Mouse (Mus musculus): Measurements from ENCODE around the gene Dst. TPM values are rescaled to one million over a fixed set of nuclear protein-coding genes. Genes with fewer than 3 reads are reported as not detected.

Gene Dst
- total and polyA plus RNA-seq, 3 experiments, result 9.1 to 28.0 (median 20.5) TPM

- no peaks in the 10 kb centered on the region for H3K79me2 ChIP-seq (replicated peaks; ENCODE audit: control insufficient read depth, extremely low read depth, insufficient read depth, poor library complexity, severe bottlenecking)
- H3K36me3 ChIP-seq (replicated peaks in 1 of 2; ENCODE audit: control insufficient read depth in 1 of 2, insufficient read depth in 1 of 2, low read length in 1 of 2), result peaks cover 0 to 10% of the 10 kb centered on the region in 2 experiments
Observed at GRCm38 (mm10) chr1:34095173-34095572, 187.1 kb downstream of the Dst start.

GRCm38 (mm10) chr1:34096923-34097322 lies 188.9 kb downstream of the Dst start:
- Histone ChIP-seq H3K4me3 (replicated peaks in 1 of 3; ENCODE audit: low read depth in 2 of 3, low read length in 2 of 3, poor library complexity in 1 of 3) (no peak overlapping the region), H3K27me3 (replicated peaks) (no peaks in the 10 kb centered on the region), H3K4me1 (ENCODE audit: control insufficient read depth in 1 of 2, insufficient read depth in 2 of 2) (0 out of 4 replicates have a peak, but pooled peaks cover 0 to 3% of the 10 kb centered on the region in 2 experiments), H3K9ac (ENCODE audit: insufficient read depth, low read depth) (no peak overlapping the region), H3K36me3 (replicated peaks in 1 of 2; ENCODE audit: control insufficient read depth in 1 of 2, insufficient read depth in 1 of 2, low read length in 1 of 2) (peaks cover 0 to 5% of the 10 kb centered on the region in 2 experiments), H3K4me2 (ENCODE audit: insufficient read depth, low read depth, poor library complexity, severe bottlenecking) (no peak overlapping the region), H3K9me3 (replicated peaks; ENCODE audit: low read length) (no peaks in the 10 kb centered on the region), H3K79me2 (replicated peaks; ENCODE audit: control insufficient read depth, extremely low read depth, insufficient read depth, poor library complexity, severe bottlenecking) (no peaks in the 10 kb centered on the region), H3K27ac (ENCODE audit: insufficient read depth, low read depth) (no peak overlapping the region)
- dilution Hi-C loops (cut with MboI; ENCODE audit: extremely low pct_ligation_motif_present, extremely low pct_unique_long_range_greater_than_20kb, low sequenced_read_pairs) (no loop called here), in situ Hi-C loops (cut with MboI; ENCODE audit: low pct_ligation_motif_present, low pct_unique_long_range_greater_than_20kb, low sequenced_read_pairs) (no loop called here)
- no peak for DNase-seq (ENCODE audit: extremely low read depth)
- TF ChIP-seq MEF2A (IDR thresholded peaks at IDR 0.05; ENCODE audit: borderline replicate concordance, low read depth, low read length) (no peak), ZMIZ1 (IDR thresholded peaks at IDR 0.05; ENCODE audit: low read depth, low read length) (no peak), NRF1 (IDR thresholded peaks at IDR 0.05; ENCODE audit: low read depth, low read length) (no peak), CHD2 (IDR thresholded peaks at IDR 0.05; ENCODE audit: low read length) (no peak), POLR2AphosphoS2 (IDR thresholded peaks at IDR 0.05; ENCODE audit: low read depth, low read length) (no peak)

More at GRCm38 (mm10) chr1:34095173-34095572, 187.1 kb downstream of the Dst start:
- H3K9me3 ChIP-seq (replicated peaks; ENCODE audit: low read length), result no peaks in the 10 kb centered on the region
- H3K27ac ChIP-seq (ENCODE audit: insufficient read depth, low read depth), result no peak overlapping the region
- H3K4me3 ChIP-seq (replicated peaks in 1 of 3; ENCODE audit: low read depth in 2 of 3, low read length in 2 of 3, poor library complexity in 1 of 3), result no peak overlapping the region
- 0 out of 4 replicates have a peak, but pooled peaks cover 0 to 3% of the 10 kb centered on the region in 2 experiments for H3K4me1 ChIP-seq (ENCODE audit: control insufficient read depth in 1 of 2, insufficient read depth in 2 of 2)
- H3K9ac ChIP-seq (ENCODE audit: insufficient read depth, low read depth), result no peak overlapping the region
- dilution Hi-C loops (cut with MboI; ENCODE audit: extremely low pct_ligation_motif_present, extremely low pct_unique_long_range_greater_than_20kb, low sequenced_read_pairs) (no loop called here), in situ Hi-C loops (cut with MboI; ENCODE audit: low pct_ligation_motif_present, low pct_unique_long_range_greater_than_20kb, low sequenced_read_pairs) (no loop called here)
- no peaks in the 10 kb centered on the region for H3K27me3 ChIP-seq (replicated peaks)
- TF ChIP-seq MAX (IDR thresholded peaks at IDR 0.05; ENCODE audit: low read length) (no peak), MEF2A (IDR thresholded peaks at IDR 0.05; ENCODE audit: borderline replicate concordance, low read depth, low read length) (no peak), USF1 (IDR thresholded peaks at IDR 0.05; ENCODE audit: low read depth, low read length) (no peak), NELFE (IDR thresholded peaks at IDR 0.05; ENCODE audit: low read depth, low read length) (no peak), RAD21 (IDR thresholded peaks at IDR 0.05; ENCODE audit: low read depth, low read length) (no peak), ELF1 (IDR thresholded peaks at IDR 0.05; ENCODE audit: low read depth, low read length) (no peak), UBTF (IDR thresholded peaks at IDR 0.05; ENCODE audit: low read depth, low read length) (no peak), KAT2A (IDR thresholded peaks at IDR 0.05; ENCODE audit: insufficient replicate concordance, low read length) (no peak)
- H3K4me2 ChIP-seq (ENCODE audit: insufficient read depth, low read depth, poor library complexity, severe bottlenecking), result no peak overlapping the region
- DNase-seq (ENCODE audit: extremely low read depth), result no peak

- 0 out of 4 replicates have a peak, but pooled peaks cover 0 to 3% of the 10 kb centered on the region in 2 experiments for H3K4me1 ChIP-seq (ENCODE audit: control insufficient read depth in 1 of 2, insufficient read depth in 2 of 2)
- H3K27me3 ChIP-seq (replicated peaks), result no peaks in the 10 kb centered on the region
- no peaks in the 10 kb centered on the region for H3K79me2 ChIP-seq (replicated peaks; ENCODE audit: control insufficient read depth, extremely low read depth, insufficient read depth, poor library complexity, severe bottlenecking)
- H3K4me3 ChIP-seq (replicated peaks in 1 of 3; ENCODE audit: low read depth in 2 of 3, low read length in 2 of 3, poor library complexity in 1 of 3), result no peak overlapping the region
- in situ Hi-C loops (cut with MboI; ENCODE audit: low pct_ligation_motif_present, low pct_unique_long_range_greater_than_20kb, low sequenced_read_pairs), result no loop called here
- H3K36me3 ChIP-seq (replicated peaks in 1 of 2; ENCODE audit: control insufficient read depth in 1 of 2, insufficient read depth in 1 of 2, low read length in 1 of 2), result peaks cover 0 to 5% of the 10 kb centered on the region in 2 experiments
- dilution Hi-C loops (cut with MboI; ENCODE audit: extremely low pct_ligation_motif_present, extremely low pct_unique_long_range_greater_than_20kb, low sequenced_read_pairs), result no loop called here
- no peak overlapping the region for H3K27ac ChIP-seq (ENCODE audit: insufficient read depth, low read depth)
- H3K4me2 ChIP-seq (ENCODE audit: insufficient read depth, low read depth, poor library complexity, severe bottlenecking), result no peak overlapping the region
- TF ChIP-seq TBP (conservative IDR thresholded peaks at IDR 0.05; ENCODE audit: low read depth, low read length), result no peak
- TF ChIP-seq KAT2A (IDR thresholded peaks at IDR 0.05; ENCODE audit: insufficient replicate concordance, low read length), result no peak
- no peak for TF ChIP-seq POLR2AphosphoS2 (IDR thresholded peaks at IDR 0.05; ENCODE audit: low read depth, low read length)
- TF ChIP-seq SMC3 (IDR thresholded peaks at IDR 0.05; ENCODE audit: low read depth, low read length), result peak; percentile 19; the same call in 1 of the 2 replicates
- no peak for TF ChIP-seq JUND (conservative IDR thresholded peaks at IDR 0.05; ENCODE audit: low read depth, low read length)
- TF ChIP-seq CTCF (conservative IDR thresholded peaks at IDR 0.05 in 1 of 2, IDR thresholded peaks at IDR 0.05 in 1 of 2; ENCODE audit: low read depth in 2 of 2, low read length in 2 of 2), result peak in 1 of 2 experiments; percentile 40; a peak in 2 of 4 replicates
- TF ChIP-seq RCOR1 (conservative IDR thresholded peaks at IDR 0.05; ENCODE audit: low read depth, low read length), result no peak
- TF ChIP-seq MAX (IDR thresholded peaks at IDR 0.05; ENCODE audit: low read length), result no peak
- TF ChIP-seq SIN3A (IDR thresholded peaks at IDR 0.05; ENCODE audit: low read length), result no peak
- no peak for TF ChIP-seq ELF1 (IDR thresholded peaks at IDR 0.05; ENCODE audit: low read depth, low read length)
- no peak for TF ChIP-seq MXI1 (IDR thresholded peaks at IDR 0.05; ENCODE audit: low read depth, low read length)
- no peak for TF ChIP-seq ZMIZ1 (IDR thresholded peaks at IDR 0.05; ENCODE audit: low read depth, low read length)
- TF ChIP-seq MYC (IDR thresholded peaks at IDR 0.05; ENCODE audit: low read depth, low read length), result no peak
- TF ChIP-seq HCFC1 (IDR thresholded peaks at IDR 0.05; ENCODE audit: low read depth, low read length), result no peak
- no peak for TF ChIP-seq MAZ (IDR thresholded peaks at IDR 0.05; ENCODE audit: low read depth, low read length)
- peak; percentile 16 for TF ChIP-seq RAD21 (IDR thresholded peaks at IDR 0.05; ENCODE audit: low read depth, low read length)
- no peak for TF ChIP-seq ZC3H11A (IDR thresholded peaks at IDR 0.05; ENCODE audit: low read depth, low read length)
- H3K9ac ChIP-seq (ENCODE audit: insufficient read depth, low read depth), result no peak overlapping the region
- H3K9me3 ChIP-seq (replicated peaks; ENCODE audit: low read length), result no peaks in the 10 kb centered on the region
- DNase-seq (ENCODE audit: extremely low read depth), result no peak
Observed at GRCm38 (mm10) chr1:34097640-34098039, 189.6 kb downstream of the Dst start.
